Mouse (Mus musculus) midbrain, embryonic 16.5 days (tissue): ENCODE measurements around the gene Luc7l3. TPM values are rescaled to one million over a fixed set of nuclear protein-coding genes. Genes with fewer than 3 reads are reported as not detected.
"Not testable (repeated sequence)": the region's sequence is repeated elsewhere in the genome, so short reads cannot be mapped to it uniquely, and the experiment has no call there.

Source experiments
- ATAC-seq: fragments of 200-750 bp; cut with Nextera tagmentation; 2 replicates; pipeline ENCODE4 v1.8.0; 2017; ENCODE audit warnings: moderate TSS enrichment
- H3K27ac ChIP-seq: fragments of 300-500 bp; sonication (generic); 2 replicates; pipeline ENCODE4 v1.5.1; 2014; ENCODE audit warnings: mild to moderate bottlenecking, low read length, mixed read lengths
- H3K27me3 ChIP-seq: fragments of 300-500 bp; sonication (generic); 2 replicates; pipeline ENCODE4 v1.6.1; 2014; ENCODE audit warnings: low read depth, low read length, mixed read lengths; ENCODE audit not compliant: control insufficient read depth, insufficient read depth
- H3K36me3 ChIP-seq: fragments of 300-500 bp; sonication (generic); 2 replicates; pipeline ENCODE4 v1.6.1; 2014; ENCODE audit warnings: mild to moderate bottlenecking, low read length, moderate library complexity, mixed read lengths; ENCODE audit not compliant: control insufficient read depth, insufficient read depth
- H3K4me1 ChIP-seq: fragments of 300-500 bp; sonication (generic); 2 replicates; pipeline ENCODE4 v1.6.1; 2014; ENCODE audit warnings: mild to moderate bottlenecking, low read length, mixed read lengths; ENCODE audit not compliant: control insufficient read depth, insufficient read depth
- H3K4me2 ChIP-seq: fragments of 300-500 bp; sonication (generic); 2 replicates; pipeline ENCODE4 v1.6.1; 2014; ENCODE audit warnings: mild to moderate bottlenecking, low read length, mixed read lengths
- H3K4me3 ChIP-seq: fragments of 300-500 bp; sonication (generic); 2 replicates; pipeline ENCODE4 v1.5.1; 2014; ENCODE audit warnings: low read depth, mild to moderate bottlenecking, low read length, moderate library complexity, mixed read lengths
- H3K9ac ChIP-seq: fragments of 300-500 bp; sonication (generic); 2 replicates; pipeline ENCODE4 v1.6.1; 2014; ENCODE audit warnings: low read depth, low read length, mixed read lengths
- H3K9me3 ChIP-seq: fragments of 300-500 bp; sonication (generic); replicated peaks from 2 replicates; pipeline ENCODE4 v1.6.1; 2014; ENCODE audit warnings: mild to moderate bottlenecking, low read length, mixed read lengths; ENCODE audit not compliant: control insufficient read depth, poor library complexity, severe bottlenecking
- WGBS: fragments of 180-500 bp; shearing (Covaris S2); extraction: QIAGEN DNeasy Blood & Tissue Kit; methylation state at CpG from one replicate; pipeline ENCODE4 v1.1.7; 2014; 5-methylcytosine and 5-hydroxymethylcytosine counted together
- polyA plus RNA-seq: library from polyadenylated mRNA; unstranded; fragments of >200 nt; fragmentation: Nextera tagmentation; extraction: Ambion mirVana; gene quantifications from 2 replicates; pipeline ENCODE4 v1.2.1, GENCODE M21; 2015

The Luc7l3 gene
- polyA plus RNA-seq, 1 experiment from 2014 or later: 142 TPM

- no peak overlapping the region for H3K4me2 ChIP-seq
- no peak overlapping the region for H3K9ac ChIP-seq
- no peaks in the 10 kb centered on the region for H3K9me3 ChIP-seq
- no peak for ATAC-seq
- no peaks in the 10 kb centered on the region for H3K36me3 ChIP-seq
- no peaks in the 10 kb centered on the region for H3K27me3 ChIP-seq
- H3K27ac ChIP-seq: no peak overlapping the region
- peaks cover 4% of the 10 kb centered on the region; the same call in 1 of the 2 replicates for H3K4me1 ChIP-seq
- no peak overlapping the region for H3K4me3 ChIP-seq
- WGBS: 88% methylated on average over 21 of the region's 21 CpGs
These were observed 48.5 kb downstream of the Luc7l3 start for GRCm38 (mm10) chr11:94272960-94273927.

DNA sequence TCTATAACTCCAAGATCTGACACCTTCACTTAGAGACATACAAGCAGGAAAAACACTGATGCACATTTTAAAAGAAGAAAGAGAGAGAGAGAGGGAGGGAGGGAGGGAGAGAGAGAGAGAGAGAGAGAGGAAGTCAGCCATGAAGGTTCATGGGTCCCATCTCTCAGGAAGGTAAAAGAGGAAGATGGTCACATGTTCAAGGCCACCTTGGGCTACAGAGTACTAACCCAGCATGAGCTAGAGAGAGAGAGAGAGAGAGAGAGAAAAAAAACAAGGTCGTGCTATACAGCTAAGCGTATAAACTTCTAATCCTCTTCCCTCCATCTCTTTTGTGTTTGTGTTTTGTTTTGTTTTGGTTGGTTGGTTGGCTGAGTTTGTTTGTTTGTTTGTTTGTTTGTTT is 50.8 kb downstream of the Luc7l3 start:
- 83% methylated on average over 2 of the region's 2 CpGs for WGBS
- Histone ChIP-seq H3K9ac (no peak overlapping the region), H3K4me2 (no peak overlapping the region), H3K4me3 (no peak overlapping the region), H3K36me3 (no peaks in the 10 kb centered on the region), H3K27ac (no peak overlapping the region), H3K4me1 (no peaks in the 10 kb centered on the region), H3K27me3 (no peaks in the 10 kb centered on the region), H3K9me3 (no peaks in the 10 kb centered on the region)
- ATAC-seq: no peak

GRCm38 (mm10) chr11:94269906-94270305 is 51.9 kb downstream of the Luc7l3 start:
- WGBS: 90% methylated on average over 7 of the region's 7 CpGs
- Histone ChIP-seq H3K4me1 (peaks cover 5% of the 10 kb centered on the region), H3K4me2 (no peak overlapping the region), H3K27ac (no peak overlapping the region), H3K4me3 (no peak overlapping the region), H3K9ac (no peak overlapping the region), H3K9me3 (no peaks in the 10 kb centered on the region), H3K36me3 (no peaks in the 10 kb centered on the region), H3K27me3 (no peaks in the 10 kb centered on the region)
- no peak for ATAC-seq

DNA sequence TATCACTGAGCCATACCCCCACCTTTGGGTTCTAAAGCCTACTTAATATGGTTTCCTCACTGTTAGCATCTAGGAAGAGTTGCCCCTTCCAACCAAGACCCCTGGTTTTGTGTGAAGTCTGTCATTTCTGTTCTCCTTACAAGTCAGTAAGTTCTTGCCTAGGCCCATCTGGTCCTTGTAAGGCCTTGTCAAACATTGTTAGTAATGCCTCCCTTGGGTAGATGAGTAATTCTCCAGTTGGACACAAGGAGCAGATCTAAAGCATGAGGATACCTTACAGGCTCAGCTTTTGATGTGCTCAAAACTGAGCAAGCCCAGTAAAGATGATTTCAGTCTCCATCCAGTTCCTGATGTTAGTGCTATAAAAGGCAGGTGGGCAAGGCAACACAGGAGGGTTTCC is 53.0 kb downstream of the Luc7l3 start:
- Histone ChIP-seq H3K27me3 (no peaks in the 10 kb centered on the region), H3K9me3 (no peaks in the 10 kb centered on the region), H3K4me2 (no peak overlapping the region), H3K4me1 (peaks cover 5% of the 10 kb centered on the region), H3K9ac (no peak overlapping the region), H3K27ac (no peak overlapping the region), H3K4me3 (no peak overlapping the region), H3K36me3 (no peaks in the 10 kb centered on the region)
- no peak for ATAC-seq

GRCm38 (mm10) chr11:94266155-94266554 is 55.6 kb downstream of the Luc7l3 start:
- H3K4me3 ChIP-seq, ATAC-seq, H3K36me3 ChIP-seq, H3K27ac ChIP-seq, H3K4me1 ChIP-seq, H3K27me3 ChIP-seq, H3K4me2 ChIP-seq, H3K9ac ChIP-seq, H3K9me3 ChIP-seq: not testable (repeated sequence)
- 79% methylated on average over 3 of the region's 3 CpGs for WGBS

DNA sequence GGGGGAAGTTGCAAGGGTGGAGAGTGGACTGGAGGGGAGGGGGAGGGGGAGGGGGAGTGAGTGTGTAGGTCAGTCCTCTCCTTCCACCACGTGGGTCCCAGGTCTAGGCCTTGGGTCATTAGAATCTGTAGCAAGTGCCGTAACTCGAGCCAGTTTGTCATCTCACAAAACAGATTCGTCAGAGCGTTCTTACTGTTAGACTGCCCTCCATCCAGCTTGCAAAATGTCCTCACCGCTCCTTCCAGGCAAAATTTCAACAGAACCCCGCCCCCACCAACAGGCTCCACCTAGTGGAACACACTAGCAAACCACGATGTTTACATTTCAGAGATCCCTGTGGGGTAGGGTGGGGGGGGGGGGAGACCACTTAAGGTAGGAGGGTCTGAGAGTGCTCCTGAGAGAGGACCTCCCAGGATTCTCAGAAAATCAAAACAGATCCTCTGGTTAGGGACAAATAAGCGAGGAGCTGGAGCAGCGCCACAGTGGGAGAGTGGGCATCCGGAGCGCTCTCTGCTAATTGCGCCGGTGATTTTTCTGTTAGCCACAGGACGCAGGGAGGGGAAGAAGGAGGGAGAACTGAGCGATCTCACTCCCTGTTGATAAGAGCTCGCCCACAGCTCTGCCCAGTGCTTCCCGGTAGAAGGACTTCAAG is 56.5 kb downstream of the Luc7l3 start:
- Histone ChIP-seq H3K4me1 (peaks cover 5% of the 10 kb centered on the region), H3K9ac (peak overlapping the region; percentile 57), H3K4me3 (peak overlapping the region; percentile 35), H3K36me3 (no peaks in the 10 kb centered on the region), H3K9me3 (no peaks in the 10 kb centered on the region), H3K27me3 (no peaks in the 10 kb centered on the region), H3K4me2 (peak overlapping the region; percentile 70), H3K27ac (peak overlapping the region; percentile 58)
- ATAC-seq: peak; percentile 52
- WGBS: 2% methylated on average over 18 of the region's 18 CpGs

DNA sequence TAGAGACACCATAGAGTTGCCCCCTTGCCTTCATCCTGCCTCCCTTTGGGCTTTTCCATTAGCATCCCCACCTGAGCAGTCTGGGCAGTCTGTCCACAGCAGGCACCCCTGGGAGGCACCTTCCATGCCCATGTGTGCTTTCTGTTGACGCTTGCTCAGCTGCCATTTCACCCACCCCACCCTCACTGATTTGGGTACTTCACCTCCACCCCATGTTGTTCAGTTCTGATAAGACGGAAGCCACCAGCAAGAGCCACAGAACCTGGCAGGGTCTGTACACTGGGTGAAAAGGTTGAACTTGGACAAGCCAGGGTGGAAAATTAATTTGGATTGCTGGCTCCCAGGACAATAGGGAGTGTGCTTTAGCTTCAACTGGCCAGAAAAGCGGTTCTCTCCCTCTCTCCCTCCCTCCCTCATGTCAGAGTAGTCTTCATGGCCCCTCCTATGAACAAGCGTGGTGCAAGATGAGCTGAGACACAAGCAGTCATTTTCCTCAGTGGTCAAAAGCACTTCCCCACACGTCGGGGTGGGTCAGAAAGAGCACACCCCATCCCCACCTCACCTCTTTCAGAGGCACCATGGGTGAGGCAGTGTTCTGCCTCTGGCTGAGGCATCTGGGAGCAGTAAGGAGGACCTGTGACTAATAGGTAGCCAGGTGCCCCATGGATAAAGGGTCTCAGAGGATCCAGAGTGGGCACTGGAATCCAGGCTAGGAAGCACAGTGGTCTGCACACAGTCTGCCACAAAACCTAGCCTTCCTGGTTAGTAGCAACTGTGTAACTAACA is 60.0 kb downstream of the Luc7l3 start:
- 65% methylated on average over 6 of the region's 6 CpGs for WGBS

DNA sequence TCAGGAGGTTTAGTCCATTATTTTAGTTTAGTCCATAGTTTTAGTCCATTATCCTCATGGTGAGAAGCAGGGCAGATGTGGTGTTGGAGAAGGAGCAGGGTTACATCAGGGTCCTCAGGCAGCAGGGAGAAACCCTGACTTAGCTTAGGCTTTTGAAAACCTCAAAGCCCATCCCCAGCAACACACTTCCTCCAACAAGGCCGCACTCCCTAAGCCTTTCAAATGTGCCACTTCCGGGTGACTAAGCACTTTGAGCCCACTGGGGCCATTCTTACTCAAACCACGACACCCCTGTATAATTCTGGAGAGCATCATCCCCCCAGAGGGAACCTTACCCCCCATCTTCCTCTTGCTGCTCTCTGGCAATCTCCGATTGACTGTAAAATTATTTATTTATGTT is 62.0 kb downstream of the Luc7l3 start:
- no peak overlapping the region for H3K9ac ChIP-seq
- ATAC-seq: no peak
- no peaks in the 10 kb centered on the region for H3K4me1 ChIP-seq
- no peak overlapping the region for H3K4me2 ChIP-seq
- no peaks in the 10 kb centered on the region for H3K9me3 ChIP-seq
- WGBS: 58% methylated on average over 4 of the region's 4 CpGs
- H3K27ac ChIP-seq: no peak overlapping the region
- H3K27me3 ChIP-seq: no peaks in the 10 kb centered on the region
- no peaks in the 10 kb centered on the region for H3K36me3 ChIP-seq
- no peak overlapping the region for H3K4me3 ChIP-seq

More for the DNA sequence above, 60.0 kb downstream of the Luc7l3 start:
- H3K27me3 ChIP-seq: no peaks in the 10 kb centered on the region
- H3K9me3 ChIP-seq: no peaks in the 10 kb centered on the region
- no peak for ATAC-seq
- H3K4me2 ChIP-seq: no peak overlapping the region
- no peak overlapping the region for H3K9ac ChIP-seq
- H3K36me3 ChIP-seq: no peaks in the 10 kb centered on the region
- no peak overlapping the region for H3K27ac ChIP-seq
- peaks cover 5% of the 10 kb centered on the region for H3K4me1 ChIP-seq
- H3K4me3 ChIP-seq: no peak overlapping the region
